Mouse (Mus musculus) skeletal muscle tissue, adult 2 months (tissue): ENCODE data around the gene Gm11397.
"Not testable (repeated sequence)": the region's sequence is repeated elsewhere in the genome, so short reads cannot be mapped to it uniquely, and the experiment has no call there.

Experiments
- DNase-seq: peaks from one replicate; pipeline ENCODE4 v3.0.0-alpha.2; 2012; ENCODE audit warnings: low read depth, low spot score

Gene Gm11397

GRCm38 (mm10) chr13:33395461-33395860, at the start of gene Gm11397:
Gene Gm11397 (plus strand): TSS chr13:33395761.
- DNase-seq, result not testable (repeated sequence)

GRCm38 (mm10) chr13:33356666-33357065, 38.9 kb upstream of the Gm11397 start:
- DNase-seq, result not testable (repeated sequence)

- not testable (repeated sequence) for DNase-seq
These were observed 37.2 kb downstream of the Gm11397 start for GRCm38 (mm10) chr13:33432714-33433113.
